Comparison of ENCODE assay signal across 11 mouse cellular contexts in genomic region chr7:28806869-28807268, GRCm38 (mm10). TPM values are rescaled to one million over a fixed set of nuclear protein-coding genes. Genes with fewer than 3 reads are reported as not detected.
DNase-seq lines count a peak whose midpoint lies in the region; ATAC-seq and TF ChIP-seq lines count a peak whose summit lies in the region.
"Had no signal": no experiment of that assay in that cellular context is flagged by ENCODE, and none has a peak within 500 bp of the region (broad histone marks: within the 10 kb centered on the region; RNA-seq: fewer than 3 reads in every experiment).

No protein-coding gene starts in this region.

- no peak for ATAC-seq in forebrain, postnatal 0 days
- ATAC-seq in forebrain, embryonic 13.5 days, result no peak
- no peak for ATAC-seq in lung, postnatal 0 days

- no peak for DNase-seq in forebrain, postnatal 0 days
- peak; percentile 44 for DNase-seq in lung, postnatal 0 days (ENCODE audit: low spot score)
- DNase-seq in lung, adult 18-20 months, result no peak
- DNase-seq in retina, embryonic 14.5 days (ENCODE audit: low spot score), result peak; percentile 43
- DNase-seq in ovary, postnatal 36 days (ENCODE audit: low spot score), result no peak
- no peak for DNase-seq in gastrocnemius, postnatal 14 days
- DNase-seq: kidney, adult 11 months had no signal

- no peak overlapping the region for H3K4me3 ChIP-seq in forebrain, postnatal 0 days (ENCODE audit: low read depth, low read length)
- H3K4me3 ChIP-seq in forebrain, embryonic 13.5 days, result no peak overlapping the region
- H3K4me3 ChIP-seq in lung, postnatal 0 days (ENCODE audit: low read depth, low read length), result no peak overlapping the region
- no peak overlapping the region for H3K4me3 ChIP-seq in E14TG2a.4 (replicated peaks; ENCODE audit: low read length)
- H3K4me3 ChIP-seq: stomach, embryonic 15.5 days had no signal

- H3K4me1 ChIP-seq in forebrain, postnatal 0 days (ENCODE audit: insufficient read depth), result peaks cover 9% of the 10 kb centered on the region
- H3K4me1 ChIP-seq in forebrain, embryonic 13.5 days, result peaks cover 30% of the 10 kb centered on the region
- H3K4me1 ChIP-seq in lung, postnatal 0 days (ENCODE audit: insufficient read depth, low read depth, low read length), result peaks cover 32% of the 10 kb centered on the region
- H3K4me1 ChIP-seq in E14TG2a.4 (replicated peaks; ENCODE audit: low read depth, low read length), result peaks cover 49% of the 10 kb centered on the region

- 0 out of 2 replicates have a peak, but pooled peaks have one; percentile 13 for TF ChIP-seq CTCF in forebrain, postnatal 0 days (IDR thresholded peaks at IDR 0.05; ENCODE audit: low read depth)
- TF ChIP-seq CTCF in lung, postnatal 0 days (IDR thresholded peaks at IDR 0.05), result peak; percentile 49
- TF ChIP-seq CTCF in E14TG2a.4 (conservative IDR thresholded peaks at IDR 0.05; ENCODE audit: low read length), result 0 out of 2 replicates have a peak, but pooled peaks have one; percentile 7

- H3K27me3 ChIP-seq in forebrain, postnatal 0 days (ENCODE audit: insufficient read depth, low read length), result no peaks in the 10 kb centered on the region
- H3K27me3 ChIP-seq in forebrain, embryonic 13.5 days, result no peaks in the 10 kb centered on the region
- no peaks in the 10 kb centered on the region for H3K27me3 ChIP-seq in lung, postnatal 0 days (replicated peaks; ENCODE audit: insufficient read depth, low read length)
- no peaks in the 10 kb centered on the region for H3K27me3 ChIP-seq in E14TG2a.4 (ENCODE audit: insufficient read depth, low read length)
- H3K27me3 ChIP-seq: stomach, embryonic 15.5 days had no signal

- no peak for TF ChIP-seq EP300 in lung, postnatal 0 days (IDR thresholded peaks at IDR 0.05)

- WGBS in forebrain, postnatal 0 days, result 81% methylated on average over 4 of the region's 4 CpGs
- 80% methylated on average over 4 of the region's 4 CpGs for WGBS in forebrain, embryonic 13.5 days
- 70% methylated on average over 4 of the region's 4 CpGs for WGBS in lung, postnatal 0 days

- H3K36me3 ChIP-seq in forebrain, postnatal 0 days (ENCODE audit: insufficient read depth), result no peaks in the 10 kb centered on the region
- H3K36me3 ChIP-seq in forebrain, embryonic 13.5 days (ENCODE audit: poor library complexity, severe bottlenecking), result no peaks in the 10 kb centered on the region
- no peaks in the 10 kb centered on the region for H3K36me3 ChIP-seq in lung, postnatal 0 days (ENCODE audit: insufficient read depth, low read length)
- peaks cover 4% of the 10 kb centered on the region for H3K36me3 ChIP-seq in E14TG2a.4 (ENCODE audit: insufficient read depth, low read length)
- H3K36me3 ChIP-seq: stomach, embryonic 15.5 days had no signal

- H3K9ac ChIP-seq in forebrain, postnatal 0 days, result no peak overlapping the region
- no peak overlapping the region for H3K9ac ChIP-seq in forebrain, embryonic 13.5 days
- no peak overlapping the region for H3K9ac ChIP-seq in lung, postnatal 0 days (replicated peaks; ENCODE audit: low read depth)
- H3K9ac ChIP-seq: stomach, embryonic 15.5 days had no signal

- no peak overlapping the region for H3K27ac ChIP-seq in forebrain, postnatal 0 days (ENCODE audit: low read depth, low read length)
- no peak overlapping the region for H3K27ac ChIP-seq in forebrain, embryonic 13.5 days
- no peak overlapping the region for H3K27ac ChIP-seq in lung, postnatal 0 days (ENCODE audit: low read length)

- H3K4me2 ChIP-seq in forebrain, postnatal 0 days (ENCODE audit: low read depth), result no peak overlapping the region
- H3K4me2 ChIP-seq in forebrain, embryonic 13.5 days, result no peak overlapping the region
- no peak overlapping the region for H3K4me2 ChIP-seq in lung, postnatal 0 days (replicated peaks; ENCODE audit: low read depth, low read length)

- H3K9me3 ChIP-seq in forebrain, postnatal 0 days (ENCODE audit: low read length), result no peaks in the 10 kb centered on the region
- no peaks in the 10 kb centered on the region for H3K9me3 ChIP-seq in forebrain, embryonic 13.5 days (replicated peaks)
- H3K9me3 ChIP-seq in lung, postnatal 0 days (ENCODE audit: low read length), result no peaks in the 10 kb centered on the region
- H3K9me3 ChIP-seq in E14TG2a.4 (ENCODE audit: low read length), result no peaks in the 10 kb centered on the region
- H3K9me3 ChIP-seq: forebrain, embryonic 10.5 days; stomach, embryonic 15.5 days had no signal

- intact Hi-C loops in gastrocnemius, postnatal 14 days (cut with DNase I; ENCODE audit: low total_unique reads), result no loop called here

RNA-seq across cellular contexts. Expression of gene Hnrnpl, which starts 1.5 kb away (rescaled TPM):
- 261 and 264 TPM in 2 replicates for total RNA-seq in forebrain, postnatal 0 days (2014; rRNA removed)
- polyA plus RNA-seq in forebrain, postnatal 0 days (2015; fragmentation: Nextera tagmentation; extraction: Ambion mirVana), result 172 TPM in 2 replicates
- 264 and 282 TPM in 2 replicates for polyA plus RNA-seq in forebrain, embryonic 13.5 days (2015; fragmentation: Nextera tagmentation; extraction: Ambion mirVana)
- 151 and 154 TPM in 2 replicates for polyA plus RNA-seq in lung, postnatal 0 days (2015; fragmentation: Nextera tagmentation; extraction: Ambion mirVana)
- 100 to 1,000 TPM; 158 to 189 TPM for total RNA-seq in gastrocnemius, postnatal 14 days (2021)

RNA-seq across cellular contexts. Expression of gene Rinl, which starts 18.1 kb away (rescaled TPM):
- total RNA-seq in forebrain, postnatal 0 days (2014; rRNA removed), result 2.1 and 2.2 TPM in 2 replicates
- polyA plus RNA-seq in forebrain, postnatal 0 days (2015; fragmentation: Nextera tagmentation; extraction: Ambion mirVana), result 1.6 TPM in 2 replicates
- polyA plus RNA-seq in forebrain, embryonic 13.5 days (2015; fragmentation: Nextera tagmentation; extraction: Ambion mirVana), result 1.7 and 2.0 TPM in 2 replicates
- 10.2 and 12.9 TPM in 2 replicates for polyA plus RNA-seq in lung, postnatal 0 days (2015; fragmentation: Nextera tagmentation; extraction: Ambion mirVana)
- 1 to 10 TPM in 1 of 2 experiments, under 1 TPM in 1; 0.80 to 1.3 TPM for total RNA-seq in gastrocnemius, postnatal 14 days (2021)

RNA-seq across cellular contexts. Expression of gene Ech1, which starts 18.1 kb away (rescaled TPM):
- total RNA-seq in forebrain, postnatal 0 days (2014; rRNA removed), result 79.6 and 88.3 TPM in 2 replicates
- polyA plus RNA-seq in forebrain, postnatal 0 days (2015; fragmentation: Nextera tagmentation; extraction: Ambion mirVana), result 101 and 110 TPM in 2 replicates
- 69.1 and 75.6 TPM in 2 replicates for polyA plus RNA-seq in forebrain, embryonic 13.5 days (2015; fragmentation: Nextera tagmentation; extraction: Ambion mirVana)
- polyA plus RNA-seq in lung, postnatal 0 days (2015; fragmentation: Nextera tagmentation; extraction: Ambion mirVana), result 287 and 308 TPM in 2 replicates
- 100 to 1,000 TPM; 198 to 334 TPM for total RNA-seq in gastrocnemius, postnatal 14 days (2021)

RNA-seq across cellular contexts. Expression of gene Lgals4, which starts 26.8 kb away (rescaled TPM):
- total RNA-seq in forebrain, postnatal 0 days (2014; rRNA removed), result 2.4 and 5.2 TPM in 2 replicates
- 3.3 and 3.5 TPM in 2 replicates for polyA plus RNA-seq in forebrain, postnatal 0 days (2015; fragmentation: Nextera tagmentation; extraction: Ambion mirVana)
- 2.5 and 3.3 TPM in 2 replicates for polyA plus RNA-seq in forebrain, embryonic 13.5 days (2015; fragmentation: Nextera tagmentation; extraction: Ambion mirVana)
- polyA plus RNA-seq in lung, postnatal 0 days (2015; fragmentation: Nextera tagmentation; extraction: Ambion mirVana), result 14.9 and 15.6 TPM in 2 replicates
- 1 to 10 TPM; 2.0 to 4.4 TPM for total RNA-seq in gastrocnemius, postnatal 14 days (2021)

RNA-seq across cellular contexts. Expression of gene Nfkbib, which starts 39.6 kb away (rescaled TPM):
- total RNA-seq in forebrain, postnatal 0 days (2014; rRNA removed), result 18.0 and 19.2 TPM in 2 replicates
- polyA plus RNA-seq in forebrain, postnatal 0 days (2015; fragmentation: Nextera tagmentation; extraction: Ambion mirVana), result 59.8 and 75.4 TPM in 2 replicates
- polyA plus RNA-seq in forebrain, embryonic 13.5 days (2015; fragmentation: Nextera tagmentation; extraction: Ambion mirVana), result 51.0 and 52.9 TPM in 2 replicates
- 42.3 and 42.7 TPM in 2 replicates for polyA plus RNA-seq in lung, postnatal 0 days (2015; fragmentation: Nextera tagmentation; extraction: Ambion mirVana)
- 10 to 100 TPM; 21.2 to 21.3 TPM for total RNA-seq in gastrocnemius, postnatal 14 days (2021)

Comparison
In these comparisons a context has a peak if more than half of its experiments do, and no peak if none do; other contexts are left out.
1. DNase-seq: peak in lung, postnatal 0 days (single experiment) and retina, embryonic 14.5 days (single experiment); none in forebrain, postnatal 0 days (single experiment), lung, adult 18-20 months (0 of 2), ovary, postnatal 36 days (single experiment) and gastrocnemius, postnatal 14 days (single experiment).
2. Peak in every context shown above with its lines, with median percentiles within 50 percentile points of each other: CTCF ChIP-seq.